Mouse (Mus musculus): ENCODE data around the gene Atp5k. TPM values are rescaled to one million over a fixed set of nuclear protein-coding genes. Genes with fewer than 3 reads are reported as not detected.

The Atp5k gene
- total RNA-seq, 4 experiments from 2014 or later: 265 to 675 (median 469) TPM

DNA sequence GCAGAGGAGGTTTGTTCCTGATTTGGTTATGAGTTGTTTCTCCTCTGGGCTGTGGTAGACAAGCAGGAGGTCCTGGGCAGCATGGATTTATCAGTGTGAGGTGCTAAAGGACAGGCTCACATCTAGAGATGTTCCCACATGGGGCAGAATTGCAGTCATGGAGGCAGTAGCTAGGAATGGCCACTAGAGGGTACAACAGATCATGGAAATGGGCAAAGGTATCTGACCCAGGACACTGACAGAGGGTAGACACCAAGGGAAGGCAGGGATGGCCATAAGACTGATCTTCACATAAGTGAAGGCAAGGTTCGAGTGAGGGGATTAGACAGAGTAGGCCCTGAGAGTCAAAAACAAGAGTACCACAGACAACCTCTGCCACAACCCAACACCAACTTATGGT lies 7.1 kb downstream of the Atp5k start:
- DNase-seq (ENCODE audit: low spot score in 2 of 2): no peak

DNA sequence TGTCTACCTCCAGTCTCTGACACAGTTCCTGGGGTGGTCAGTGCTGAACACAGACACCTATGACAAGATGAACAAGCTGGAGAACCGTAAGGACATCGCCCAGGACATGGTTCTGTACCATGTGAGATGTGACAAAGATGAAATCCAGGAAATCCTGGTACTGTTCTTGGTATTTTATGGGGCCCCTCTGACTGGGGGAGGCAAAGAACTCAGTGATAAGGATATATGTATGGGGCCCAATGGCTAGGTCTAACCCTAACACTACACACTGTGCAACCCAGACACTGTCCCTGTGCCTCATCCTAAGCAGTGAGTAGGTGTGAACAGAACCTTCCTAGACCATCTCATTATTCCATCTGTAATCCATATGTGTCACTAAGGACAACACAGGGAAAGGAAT lies 10.8 kb downstream of the Atp5k start:
- DNase-seq (ENCODE audit: low spot score in 2 of 2): no peak

DNA sequence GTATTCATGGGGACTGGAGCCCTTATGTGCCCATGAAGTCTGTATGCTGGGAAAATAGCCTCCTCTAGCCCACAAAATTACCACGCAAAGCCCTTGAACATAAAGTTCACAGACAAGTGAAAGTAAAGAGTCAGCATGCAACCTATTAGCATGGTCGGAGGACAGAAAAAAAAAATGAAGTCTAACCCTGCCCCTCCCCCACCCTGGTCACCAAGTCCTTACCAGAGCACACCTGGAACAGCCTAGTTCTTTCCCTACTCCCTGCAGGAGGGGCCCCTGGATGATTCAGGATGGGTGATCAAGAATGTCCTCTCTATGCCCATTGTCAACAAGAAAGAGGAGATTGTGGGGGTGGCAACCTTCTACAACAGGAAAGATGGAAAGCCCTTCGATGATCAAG lies 11.5 kb downstream of the Atp5k start:
- DNase-seq (ENCODE audit: low spot score in 2 of 2): no peak

GRCm38 (mm10) chr5:108414711-108415110 lies 19.5 kb downstream of the Atp5k start:
- DNase-seq (ENCODE audit: low spot score in 2 of 2): no peak

DNA sequence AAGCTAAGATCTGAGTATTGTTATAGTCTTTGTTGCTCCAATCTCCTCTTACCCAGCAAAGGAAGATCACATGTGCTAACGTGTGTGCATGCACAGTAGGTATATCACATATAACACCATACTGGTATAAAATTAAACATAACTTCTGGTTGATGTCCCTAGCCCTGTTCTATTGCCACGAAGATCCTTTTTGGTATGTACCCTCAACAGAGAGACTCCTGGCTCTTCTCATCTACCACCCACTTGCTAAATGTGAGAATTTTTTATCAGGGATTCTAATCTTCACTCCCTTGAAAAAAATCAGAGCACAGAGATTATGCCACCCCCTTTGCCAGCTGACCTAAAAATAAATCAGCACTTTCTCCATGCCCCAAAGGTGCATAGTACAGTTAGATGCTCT lies 27.3 kb downstream of the Atp5k start:
- no peak for DNase-seq (ENCODE audit: low spot score in 2 of 2)

GRCm38 (mm10) chr5:108405460-108405859 lies 28.8 kb downstream of the Atp5k start:
- no peak for DNase-seq (ENCODE audit: low spot score in 2 of 2)

- DNase-seq (ENCODE audit: low spot score in 2 of 2): no peak
Observed at GRCm38 (mm10) chr5:108403453-108403852, 30.8 kb downstream of the Atp5k start.

GRCm38 (mm10) chr5:108389744-108390143 lies 44.5 kb downstream of the Atp5k start:
- DNase-seq (ENCODE audit: low spot score in 2 of 2): no peak

DNA sequence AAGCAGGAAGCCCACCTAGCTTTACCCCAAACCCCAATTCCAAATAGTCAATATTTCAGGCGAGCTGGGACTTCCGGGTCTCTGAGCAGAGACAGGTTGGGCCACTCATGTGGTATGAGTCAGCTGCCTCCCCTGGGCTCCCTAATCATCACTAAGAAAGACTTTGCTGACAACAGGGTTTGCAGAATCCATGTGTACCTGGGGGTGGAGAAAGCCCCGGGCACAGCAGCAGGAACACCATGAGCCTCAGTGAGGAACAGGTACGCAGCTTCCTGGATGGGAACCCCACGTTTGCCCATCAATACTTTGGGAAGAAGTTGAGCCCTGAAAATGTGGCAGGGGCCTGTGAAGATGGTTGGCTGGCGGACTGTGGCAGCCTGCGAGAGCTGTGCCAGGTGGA lies 46.0 kb downstream of the Atp5k start, which contains the start of gene Pde6b:
Gene Pde6b, plus strand, starts transcription at position 191 of the 400 bp plus-strand sequence.
- no peak for DNase-seq (ENCODE audit: low spot score in 2 of 2)

DNA sequence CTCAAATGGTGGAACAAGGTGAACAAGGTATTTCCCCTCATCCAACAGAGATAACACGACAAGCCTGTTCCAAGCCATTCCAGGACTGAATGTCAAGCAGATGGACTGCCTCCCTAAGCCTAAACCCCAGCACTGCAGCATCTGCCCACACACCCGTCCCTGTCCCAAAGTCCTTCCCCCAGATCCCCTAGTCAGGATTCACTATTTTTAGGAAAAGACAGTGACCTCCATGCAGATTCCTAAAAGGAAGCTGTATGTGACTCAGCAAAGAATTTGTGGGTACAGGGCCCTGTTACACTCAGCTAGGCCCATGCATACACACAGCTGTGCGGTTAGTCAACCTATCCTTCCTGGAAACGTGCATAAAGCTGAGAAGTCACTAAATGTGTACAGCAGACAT lies 47.8 kb downstream of the Atp5k start:
- DNase-seq (ENCODE audit: low spot score in 2 of 2): no peak

DNA sequence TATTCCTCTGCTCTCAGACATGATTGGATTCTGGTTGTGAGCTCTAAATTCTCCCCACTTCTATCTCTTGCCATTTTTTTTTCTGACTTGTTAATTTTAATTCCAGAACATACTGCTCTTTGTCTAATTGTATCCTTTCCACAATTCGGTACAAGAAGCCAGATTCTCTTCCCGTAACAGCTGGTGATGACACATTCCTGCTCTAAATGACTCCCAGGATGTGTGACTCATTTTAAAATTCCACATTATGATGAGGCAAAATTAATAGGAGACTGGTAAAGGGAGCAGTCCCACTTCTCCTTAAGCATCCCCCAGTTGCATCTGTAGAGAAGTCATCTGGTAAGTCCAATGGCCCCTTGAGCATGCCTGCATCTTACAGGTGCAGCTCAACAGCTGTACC lies 48.6 kb downstream of the Atp5k start:
- no peak for DNase-seq (ENCODE audit: low spot score in 2 of 2)

Other genes with a start within 250 kb of the Atp5k start
- gene Dr1, start 165.6 kb downstream of the Atp5k start, total RNA-seq (2022): 10 to 100 TPM; 15.2 to 18.5 (median 16.9) TPM
- gene Pigg, start 121.8 kb downstream of the Atp5k start, total RNA-seq (2022): 1 to 10 TPM; 3.3 to 4.3 (median 4.2) TPM
- under 1 TPM; 0.35 to 0.56 (median 0.41) TPM for gene Gm42517, start 66.5 kb downstream of the Atp5k start, total RNA-seq (2022)
- not detected for gene Pde6b, start 46.1 kb downstream of the Atp5k start, total RNA-seq (2022)
- 1 to 10 TPM; 1.6 to 2.3 (median 1.8) TPM for gene Mfsd7a, start 14.4 kb upstream of the Atp5k start, total RNA-seq (2022)
- gene Pcgf3, start 26.8 kb upstream of the Atp5k start, total RNA-seq (2022): 10 to 100 TPM; 28.4 to 38.8 (median 33.3) TPM
- gene Cplx1, start 115.6 kb upstream of the Atp5k start, total RNA-seq (2022): not detected
- 10 to 100 TPM in 2 of 4 experiments, 1 to 10 TPM in 2; 9.3 to 12.6 (median 10.3) TPM for gene Gak, start 195.3 kb upstream of the Atp5k start, total RNA-seq (2022)
- gene Tmem175, start 195.3 kb upstream of the Atp5k start, total RNA-seq (2022): 1 to 10 TPM; 6.9 to 9.2 (median 8.0) TPM
- gene Idua, start 225.9 kb upstream of the Atp5k start, total RNA-seq (2022): 1 to 10 TPM; 8.3 to 9.8 (median 9.2) TPM
- gene Dgkq, start 235.2 kb upstream of the Atp5k start, total RNA-seq (2022): 1 to 10 TPM; 2.6 to 4.6 (median 3.1) TPM
- gene Slc26a1, start 241.1 kb upstream of the Atp5k start, total RNA-seq (2022): not detected